Mouse (Mus musculus) macrophage (primary cell): ENCODE results near the gene Zfp869. TPM values are rescaled to one million over a fixed set of nuclear protein-coding genes. Genes with fewer than 3 reads are reported as not detected.

Experiments used
- polyA plus RNA-seq: library from polyadenylated mRNA; stranded (reverse); fragments of 250-400 nt; gene quantifications from 3 replicates; pipeline ENCODE4 v1.2.4, GENCODE M21; 2018; ENCODE audit warnings: inconsistent platforms

The Zfp869 gene
- polyA plus RNA-seq, 1 experiment from 2014 or later, result 18.8 TPM

Other genes with a start within 250 kb of the Zfp869 start
- gene Gm7697, start 187.7 kb downstream of the Zfp869 start, polyA plus RNA-seq, result not detected in 3 replicates
- 7.1 to 10.8 TPM (median 8.6 TPM) in 3 replicates for gene Zfp868, start 85.2 kb downstream of the Zfp869 start, polyA plus RNA-seq
- gene Zfp964, start 56.2 kb downstream of the Zfp869 start, polyA plus RNA-seq, result 0.38 to 0.52 TPM (median 0.46 TPM) in 3 replicates
- 3.1 to 6.2 TPM (median 3.8 TPM) in 3 replicates for gene Zfp963, start 39.2 kb upstream of the Zfp869 start, polyA plus RNA-seq
- 0.75 TPM in 1 of 3 replicates, not detected in the others for gene Gm20422, start 64.2 kb upstream of the Zfp869 start, polyA plus RNA-seq
- gene Atp13a1, start 80.4 kb upstream of the Zfp869 start, polyA plus RNA-seq, result 22.5 to 33.4 TPM (median 32.7 TPM) in 3 replicates
- 10.1 to 11.2 TPM (median 10.2 TPM) in 3 replicates for gene Zfp866, start 80.5 kb upstream of the Zfp869 start, polyA plus RNA-seq
- gene Gmip, start 98.0 kb upstream of the Zfp869 start, polyA plus RNA-seq, result 53.5 to 77.1 TPM (median 60.5 TPM) in 3 replicates
- gene Lpar2, start 111.7 kb upstream of the Zfp869 start, polyA plus RNA-seq, result 0.36 to 0.38 TPM (median 0.37 TPM) in 3 replicates
- 0.34 TPM in 1 of 3 replicates, not detected in the others for gene Pbx4, start 121.8 kb upstream of the Zfp869 start, polyA plus RNA-seq
- not detected in 3 replicates for gene Cilp2, start 177.0 kb upstream of the Zfp869 start, polyA plus RNA-seq
- gene Tssk6, start 191.5 kb upstream of the Zfp869 start, polyA plus RNA-seq, result 0.22 to 0.84 TPM in 2 of 3 replicates, not detected in the other
- gene Ndufa13, start 191.8 kb upstream of the Zfp869 start, polyA plus RNA-seq, result 46.3 to 85.8 TPM (median 78.8 TPM) in 3 replicates
- gene Yjefn3, start 192.0 kb upstream of the Zfp869 start, polyA plus RNA-seq, result 0.68 TPM in 1 of 3 replicates, not detected in the others